Mouse (Mus musculus): Measurements from ENCODE around the gene Cdc25a.

GRCm38 (mm10) chr9:109887321-109887720 is 11.9 kb downstream of the Cdc25a start:
- no peak for TF ChIP-seq CTCF (IDR thresholded peaks at IDR 0.05; ENCODE audit: low read depth)
- TF ChIP-seq EP300 (optimal IDR thresholded peaks at IDR 0.05): no peak
